ENCODE assay signal across 15 mouse cellular contexts in genomic region chr5:9703385-9704009, GRCm38 (mm10). TPM values are rescaled to one million over a fixed set of nuclear protein-coding genes. Genes with fewer than 3 reads are reported as not detected.
A peak's percentile ranks its signal among the peaks of the same experiment; 100 is the strongest.
DNase-seq lines count a peak whose midpoint lies in the region; ATAC-seq lines count a peak whose summit lies in the region.
"Had no signal": no experiment of that assay in that cellular context is flagged by ENCODE, and none has a peak within 500 bp of the region (broad histone marks: within the 10 kb centered on the region; RNA-seq: fewer than 3 reads in every experiment).

No protein-coding gene starts in this region.

- H3K4me2 ChIP-seq in forebrain, embryonic 16.5 days (ENCODE audit: low read length): no peak overlapping the region
- no peak overlapping the region for H3K4me2 ChIP-seq in midbrain, embryonic 13.5 days (replicated peaks)
- H3K4me2 ChIP-seq: liver, embryonic 13.5 days had no signal

- DNase-seq in cerebellum, postnatal 10 days: peak; percentile 13 to 14
- DNase-seq in cerebellum, postnatal 14 days: no peak
- DNase-seq in R1 (ENCODE audit: low read depth, low spot score): peak; percentile 6
- no peak for DNase-seq in adrenal gland, postnatal 4 days (ENCODE audit: low spot score in 2 of 2)
- no peak for DNase-seq in left cerebral cortex, adult 9 months (ENCODE audit: low spot score in 2 of 2)
- DNase-seq: adrenal gland, postnatal 10 days; cerebellum, adult 9-11 months; liver, embryonic 13.5 days had no signal

- peaks cover 11% of the 10 kb centered on the region for H3K27me3 ChIP-seq in forebrain, embryonic 16.5 days (replicated peaks; ENCODE audit: control insufficient read depth, insufficient read depth, low read length)
- no peaks in the 10 kb centered on the region for H3K27me3 ChIP-seq in midbrain, embryonic 13.5 days
- H3K27me3 ChIP-seq: liver, embryonic 13.5 days; megakaryocyte, embryonic 14.5 days had no signal

- peak; percentile 83 for ATAC-seq in forebrain, embryonic 16.5 days
- ATAC-seq in midbrain, embryonic 13.5 days: peak; percentile 77
- no peak for ATAC-seq in activated CD4-positive, CD25-positive, alpha-beta regulatory T cell, adult 4 months
- ATAC-seq: inflammation-experienced regulatory T-cells, adult 6 months had no signal

- H3K4me1 ChIP-seq in forebrain, embryonic 16.5 days (replicated peaks; ENCODE audit: control insufficient read depth, insufficient read depth, low read length): peaks cover 4% of the 10 kb centered on the region; the same call in 1 of the 2 replicates
- 0 out of 2 replicates have a peak, but pooled peaks cover 9% of the 10 kb centered on the region for H3K4me1 ChIP-seq in midbrain, embryonic 13.5 days (replicated peaks)
- H3K4me1 ChIP-seq: liver, embryonic 13.5 days; megakaryocyte, embryonic 14.5 days had no signal

- H3K27ac ChIP-seq in forebrain, embryonic 16.5 days (ENCODE audit: low read length): no peak overlapping the region
- H3K27ac ChIP-seq in midbrain, embryonic 13.5 days: no peak overlapping the region
- H3K27ac ChIP-seq: liver, embryonic 13.5 days had no signal

- no peaks in the 10 kb centered on the region for H3K36me3 ChIP-seq in forebrain, embryonic 16.5 days (ENCODE audit: control insufficient read depth, insufficient read depth)
- no peaks in the 10 kb centered on the region for H3K36me3 ChIP-seq in midbrain, embryonic 13.5 days
- H3K36me3 ChIP-seq: liver, embryonic 13.5 days had no signal

- WGBS in forebrain, embryonic 16.5 days: 9% methylated on average over 3 of the region's 3 CpGs
- 12% methylated on average over 3 of the region's 3 CpGs for WGBS in midbrain, embryonic 13.5 days

- no peak overlapping the region for H3K9ac ChIP-seq in forebrain, embryonic 16.5 days (replicated peaks; ENCODE audit: low read depth, low read length)
- no peak overlapping the region for H3K9ac ChIP-seq in midbrain, embryonic 13.5 days (replicated peaks)
- H3K9ac ChIP-seq: liver, embryonic 13.5 days had no signal

- no peak overlapping the region for H3K4me3 ChIP-seq in forebrain, embryonic 16.5 days (replicated peaks; ENCODE audit: low read length)
- no peak overlapping the region for H3K4me3 ChIP-seq in midbrain, embryonic 13.5 days (replicated peaks)
- H3K4me3 ChIP-seq: liver, embryonic 13.5 days; megakaryocyte, embryonic 14.5 days had no signal

- H3K9me3 ChIP-seq in forebrain, embryonic 16.5 days (ENCODE audit: control insufficient read depth, low read length): no peaks in the 10 kb centered on the region
- H3K9me3 ChIP-seq in midbrain, embryonic 13.5 days: no peaks in the 10 kb centered on the region
- H3K9me3 ChIP-seq: liver, embryonic 13.5 days; megakaryocyte, embryonic 14.5 days had no signal

RNA-seq across cellular contexts. Expression of gene Grm3, which starts 21.5 kb away (rescaled TPM):
- polyA plus RNA-seq in forebrain, embryonic 16.5 days (2015; fragmentation: Nextera tagmentation; extraction: Ambion mirVana): 27.8 and 34.5 TPM in 2 replicates
- polyA plus RNA-seq in midbrain, embryonic 13.5 days (2015; fragmentation: Nextera tagmentation; extraction: Ambion mirVana): 17.8 and 20.7 TPM in 2 replicates
- not detected for polyA plus RNA-seq in activated CD4-positive, CD25-positive, alpha-beta regulatory T cell, adult 4 months (2017; shearing (Covaris generic))
- 1 to 10 TPM in 1 of 2 experiments, under 1 TPM in 1; 0.64 to 1.2 TPM for total RNA-seq in adrenal gland, postnatal 4 days (2021)
- total RNA-seq: MEL had no signal
- polyA plus RNA-seq: gonadal fat pad, adult 2 months; inflammation-experienced regulatory T-cells, adult 6 months had no signal

Comparison
In these comparisons a context has a peak if more than half of its experiments do, and no peak if none do; other contexts are left out.
1. DNase-seq: peak in cerebellum, postnatal 10 days (2 of 2) and R1 (single experiment); none in cerebellum, postnatal 14 days (0 of 2), adrenal gland, postnatal 4 days (0 of 2) and left cerebral cortex, adult 9 months (0 of 2).
2. RNA of gene Grm3, which starts 21.5 kb away (polyA plus RNA-seq): 27.8 to 34.5 TPM in forebrain, embryonic 16.5 days and 17.8 to 20.7 TPM in midbrain, embryonic 13.5 days; not detected in activated CD4-positive, CD25-positive, alpha-beta regulatory T cell, adult 4 months; every median in the first group is over 10 times any median in the second.